Mouse (Mus musculus) G1E (cell line): ENCODE data around the gene Alkbh1. TPM values are rescaled to one million over a fixed set of nuclear protein-coding genes. Genes with fewer than 3 reads are reported as not detected.

ENCODE experiments used
- ATAC-seq: 2 replicates; pipeline ENCODE4 v1.8.0; 2016; ENCODE audit warnings: mild to moderate bottlenecking; ENCODE audit not compliant: insufficient number of reproducible peaks, poor library complexity, low FRiP score, severe bottlenecking; ENCODE audit errors: extremely low read depth
- DNase-seq: peaks from one replicate; pipeline ENCODE4 v3.0.0; 2012; ENCODE audit warnings: low spot score
- H3K27me3 ChIP-seq: 2 replicates; pipeline ENCODE4 v1.6.1; 2012; ENCODE audit warnings: mild to moderate bottlenecking, low read length, inconsistent platforms; ENCODE audit not compliant: insufficient read depth
- H3K36me3 ChIP-seq: replicated peaks from 2 replicates; pipeline ENCODE3; 2012; ENCODE audit warnings: mild to moderate bottlenecking, inconsistent platforms
- H3K4me1 ChIP-seq: 2 replicates; pipeline ENCODE4 v1.6.1; 2012; ENCODE audit warnings: low read depth, low read length, inconsistent platforms, mixed read lengths; ENCODE audit not compliant: insufficient read depth
- H3K4me3 ChIP-seq: 2 replicates; pipeline ENCODE4 v1.5.1; 2012; ENCODE audit warnings: low read depth, mild to moderate bottlenecking, inconsistent platforms, low read length, moderate library complexity, mixed read lengths
- H3K9me3 ChIP-seq: replicated peaks from 2 replicates; pipeline ENCODE4 v1.6.1; 2012; ENCODE audit warnings: inconsistent platforms
- CTCF ChIP-seq: IDR thresholded peaks from 2 replicates; pipeline ENCODE4 v1.5.1; 2012; ENCODE audit warnings: low read depth, low read length, inconsistent platforms, mixed read lengths
- GATA1 ChIP-seq: IDR thresholded peaks from 2 replicates; pipeline ENCODE4 v1.6.1; 2012; ENCODE audit warnings: borderline replicate concordance, low read length, inconsistent platforms, mixed read lengths
- GATA2 ChIP-seq: IDR thresholded peaks from 2 replicates; pipeline ENCODE4 v1.6.1; 2012; ENCODE audit warnings: low read depth, low read length, inconsistent platforms, borderline replicate concordance
- POLR2AphosphoS5 ChIP-seq: IDR thresholded peaks from 2 replicates; pipeline ENCODE4 v1.6.1; 2012; ENCODE audit warnings: low read depth, low read length, inconsistent platforms; ENCODE audit not compliant: insufficient replicate concordance
- TAL1 ChIP-seq: conservative IDR thresholded peaks from 2 replicates; pipeline ENCODE4 v1.6.1; 2012; ENCODE audit warnings: low read depth, low read length, inconsistent platforms, mixed read lengths
- polyA plus RNA-seq: library from polyadenylated mRNA; stranded (reverse); fragments of >175 nt; gene quantifications from 2 replicates; pipeline ENCODE4 v1.2.3, GENCODE M21; 2012
- total RNA-seq, 2 experiments: library from RNA; stranded (forward) in 1 of 2; stranded (reverse) in 1 of 2; fragments of 200-1000 nt in 1 of 2; fragments of >200 nt in 1 of 2; fragmentation: Nextera tagmentation in 1 of 2; gene quantifications; 2 replicates each; pipeline ENCODE4 v1.2.3; 2014 to 2017

Alkbh1 gene
- total and polyA plus RNA-seq, 3 experiments: 36.6 to 163 (median 106) TPM

DNA sequence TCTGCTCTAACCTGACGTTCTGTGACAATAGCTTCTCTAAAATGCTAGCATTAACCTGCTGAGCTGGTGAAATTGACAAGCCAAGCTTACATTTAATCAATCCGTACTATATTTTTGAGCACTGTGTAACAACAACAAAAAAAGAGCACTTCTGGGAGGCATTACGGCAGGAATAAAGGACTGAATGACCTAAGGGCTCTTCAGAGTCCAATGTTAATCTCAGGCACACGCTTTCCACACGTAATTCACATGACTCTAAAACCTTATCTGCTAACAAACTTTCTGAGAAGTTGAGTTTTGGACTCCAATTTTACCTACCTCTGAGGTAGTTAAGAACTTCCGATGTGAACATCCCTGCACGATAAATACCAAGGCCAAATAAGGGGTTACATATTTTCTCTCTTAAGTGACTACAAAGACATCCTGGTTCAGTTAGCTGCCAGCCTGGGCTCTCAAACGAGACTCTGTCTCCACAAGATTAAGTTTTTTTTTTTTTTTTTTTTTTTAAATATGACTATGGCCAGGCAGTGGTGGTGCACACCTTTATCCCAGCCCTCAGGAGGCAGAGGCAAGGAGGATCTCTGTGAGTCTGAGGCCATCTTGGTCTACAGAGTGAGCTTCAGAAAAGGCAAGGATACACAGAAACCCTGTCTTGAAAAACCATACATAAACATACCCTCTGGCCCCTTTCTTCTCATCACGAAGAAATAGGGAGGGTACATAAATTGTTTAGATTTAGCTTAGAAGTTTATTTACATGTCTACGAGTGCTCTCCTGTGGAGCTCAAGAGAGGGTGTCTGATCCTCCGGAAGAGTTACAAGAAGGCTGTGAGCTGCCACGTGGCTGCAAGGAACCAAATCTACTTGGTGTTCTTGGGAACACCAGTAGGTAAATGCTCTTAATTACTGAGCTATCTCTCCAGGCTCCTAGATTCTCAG, 1.4 kb downstream of the Alkbh1 start:
- Histone ChIP-seq H3K4me1 (peaks cover 62% of the 10 kb centered on the region), H3K9me3 (no peaks in the 10 kb centered on the region), H3K27me3 (no peaks in the 10 kb centered on the region), H3K4me3 (peak overlapping the region; percentile 88), H3K36me3 (peaks cover 72% of the 10 kb centered on the region)
- DNase-seq (no peak), ATAC-seq (no peak)
- TF ChIP-seq POLR2AphosphoS5 (no peak), GATA1 (no peak), GATA2 (no peak), CTCF (no peak), TAL1 (no peak)

DNA sequence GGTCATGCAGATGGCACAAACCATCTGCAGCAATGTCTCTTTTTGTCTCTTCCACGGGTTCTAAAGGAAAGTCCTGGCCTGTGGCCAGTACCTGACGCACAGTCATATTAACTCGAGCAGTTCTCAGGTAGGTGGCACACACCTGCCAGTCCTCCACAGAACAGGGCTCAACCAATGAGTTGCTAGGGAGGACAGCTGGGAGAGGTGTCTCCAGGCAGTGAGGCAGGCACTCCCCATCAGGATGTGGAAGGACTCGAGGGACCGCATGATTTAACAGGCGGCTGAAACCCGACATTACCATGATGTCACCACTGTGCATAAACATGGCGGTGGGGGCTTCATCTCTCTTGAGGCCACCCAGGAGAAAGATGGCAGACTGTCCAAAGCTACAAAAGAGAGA, 14.9 kb downstream of the Alkbh1 start:
- Histone ChIP-seq H3K36me3 (peaks cover 98% of the 10 kb centered on the region), H3K4me1 (peaks cover 66% of the 10 kb centered on the region), H3K27me3 (no peaks in the 10 kb centered on the region), H3K9me3 (no peaks in the 10 kb centered on the region), H3K4me3 (no peak overlapping the region; the same call in 1 of the 2 replicates)
- ATAC-seq (no peak), DNase-seq (no peak)
- TF ChIP-seq GATA2 (no peak), TAL1 (no peak), CTCF (no peak), POLR2AphosphoS5 (no peak), GATA1 (no peak)

DNA sequence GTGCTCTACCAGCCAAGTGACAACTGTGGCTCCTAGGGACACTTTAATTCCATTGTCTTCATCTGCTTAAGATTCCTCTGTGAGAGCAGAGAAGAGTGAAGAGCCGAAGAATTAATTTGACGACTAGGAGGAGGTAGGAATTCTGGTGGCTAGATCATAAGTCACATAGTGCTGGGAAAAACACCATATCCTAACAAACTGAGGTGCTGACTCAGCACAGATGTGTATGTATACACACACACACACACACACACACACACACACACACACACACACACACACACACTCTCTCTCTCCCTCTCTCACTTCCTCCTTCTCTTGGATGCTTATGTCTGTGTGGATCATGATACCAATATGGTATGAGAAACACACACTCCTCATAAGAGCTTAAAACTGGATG, 15.5 kb downstream of the Alkbh1 start:
- no peaks in the 10 kb centered on the region for H3K9me3 ChIP-seq
- H3K4me3 ChIP-seq: no peak overlapping the region; the same call in 1 of the 2 replicates
- H3K36me3 ChIP-seq: peaks cover 98% of the 10 kb centered on the region
- no peak for DNase-seq
- TF ChIP-seq GATA1 (no peak), CTCF (no peak), GATA2 (no peak), TAL1 (no peak), POLR2AphosphoS5 (no peak)
- no peaks in the 10 kb centered on the region for H3K27me3 ChIP-seq
- ATAC-seq: no peak
- H3K4me1 ChIP-seq: peaks cover 65% of the 10 kb centered on the region

DNA sequence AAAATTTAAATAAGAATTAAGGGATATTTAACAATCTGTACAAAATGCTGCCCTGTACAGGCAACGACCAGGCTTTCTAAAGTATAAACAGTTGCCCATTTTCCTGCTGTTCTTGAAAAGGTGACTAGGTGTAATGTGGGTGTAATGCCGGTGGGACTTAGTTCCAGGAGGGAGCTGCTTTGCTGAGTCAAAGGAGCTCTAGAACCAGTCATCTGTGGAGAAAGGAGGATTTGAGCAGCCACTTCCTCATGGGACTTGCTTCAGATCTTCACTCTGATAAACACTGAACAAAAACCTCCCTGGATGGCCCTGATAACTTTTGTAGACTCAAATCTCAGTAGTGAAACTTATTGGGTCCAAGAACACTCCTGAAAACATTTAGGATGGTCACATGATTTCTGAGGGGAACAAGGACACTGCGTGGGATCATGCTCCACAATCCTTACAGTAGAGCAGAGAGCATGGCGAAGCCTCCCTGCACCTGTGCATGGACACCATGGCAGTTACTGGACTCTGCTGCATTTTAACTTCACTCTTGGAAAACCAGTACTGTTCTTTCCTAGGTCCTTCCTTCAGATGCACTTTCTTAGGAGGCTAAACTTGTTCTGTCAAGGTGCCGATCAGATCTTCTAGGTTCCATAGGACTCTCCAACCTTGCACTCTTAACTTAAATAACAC, 17.3 kb downstream of the Alkbh1 start:
- Histone ChIP-seq H3K4me1 (peaks cover 61% of the 10 kb centered on the region), H3K36me3 (peaks cover 96% of the 10 kb centered on the region), H3K4me3 (no peak overlapping the region), H3K9me3 (no peaks in the 10 kb centered on the region), H3K27me3 (no peaks in the 10 kb centered on the region)
- peak; percentile 35 for ATAC-seq
- TF ChIP-seq TAL1: no peak
- TF ChIP-seq GATA2: no peak
- TF ChIP-seq CTCF: no peak
- no peak for TF ChIP-seq GATA1
- TF ChIP-seq POLR2AphosphoS5: peak; percentile 87; the same call in 1 of the 2 replicates
- DNase-seq: no peak

DNA sequence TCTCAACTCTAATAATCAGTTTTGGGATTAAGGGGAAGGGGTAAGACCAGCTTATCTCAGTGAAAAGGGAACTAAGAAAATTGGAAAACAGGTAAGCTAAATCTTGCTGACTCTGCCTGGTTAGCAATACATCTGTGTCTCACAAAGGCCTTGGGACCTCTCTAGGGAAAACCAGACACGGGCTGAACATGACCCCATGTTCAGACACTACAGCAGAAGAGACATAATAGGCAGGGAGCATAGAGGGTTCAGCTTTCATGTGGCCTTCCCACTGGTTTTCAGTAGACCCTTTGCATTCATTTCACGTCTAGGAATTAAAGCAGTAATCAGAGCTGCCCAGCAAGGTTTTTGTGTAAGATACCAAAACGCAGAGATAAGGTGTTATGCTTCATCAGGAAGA, 19.3 kb downstream of the Alkbh1 start:
- Histone ChIP-seq H3K36me3 (peaks cover 81% of the 10 kb centered on the region), H3K27me3 (no peaks in the 10 kb centered on the region), H3K4me1 (peaks cover 53% of the 10 kb centered on the region)

DNA sequence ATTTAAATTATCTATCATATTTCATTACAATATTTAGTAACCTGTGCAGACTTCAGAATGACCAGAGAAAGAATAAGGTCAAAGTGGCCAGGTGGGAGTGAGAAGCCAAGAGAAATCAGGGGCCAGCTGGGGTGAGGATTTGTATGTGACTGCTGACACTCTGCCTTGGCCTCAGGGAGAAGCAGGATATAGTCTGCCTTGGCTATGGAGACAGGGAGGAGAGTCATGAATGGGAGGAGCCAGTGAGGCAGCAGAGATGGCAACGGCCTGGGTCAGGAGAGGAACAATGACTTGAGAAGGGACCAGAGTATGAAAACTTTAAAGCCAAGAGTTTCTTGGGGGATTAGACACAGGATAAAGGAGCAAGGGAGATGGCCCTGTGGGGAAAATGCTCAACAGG, 20.1 kb downstream of the Alkbh1 start:
- no peaks in the 10 kb centered on the region for H3K27me3 ChIP-seq
- no peak overlapping the region for H3K4me3 ChIP-seq
- DNase-seq (no peak), ATAC-seq (no peak)
- peaks cover 54% of the 10 kb centered on the region for H3K4me1 ChIP-seq
- no peaks in the 10 kb centered on the region for H3K9me3 ChIP-seq
- TF ChIP-seq GATA1 (no peak), POLR2AphosphoS5 (no peak), TAL1 (no peak), CTCF (no peak), GATA2 (no peak)
- H3K36me3 ChIP-seq: peaks cover 73% of the 10 kb centered on the region

More for the DNA sequence above, 19.3 kb downstream of the Alkbh1 start:
- Histone ChIP-seq H3K4me3 (no peak overlapping the region), H3K9me3 (no peaks in the 10 kb centered on the region)
- TF ChIP-seq TAL1 (no peak), GATA1 (no peak), GATA2 (no peak), POLR2AphosphoS5 (no peak), CTCF (no peak)
- ATAC-seq (no peak), DNase-seq (no peak)
